Mouse (Mus musculus): ENCODE measurements around the gene Zbtb8a. TPM values are rescaled to one million over a fixed set of nuclear protein-coding genes. Genes with fewer than 3 reads are reported as not detected.

Zbtb8a gene
- polyA plus RNA-seq, 1 experiment, result 20.7 TPM

- Histone ChIP-seq H3K36me3 (ENCODE audit: control insufficient read depth, insufficient read depth, low read length, poor library complexity, severe bottlenecking) (no peaks in the 10 kb centered on the region), H3K9ac (ENCODE audit: low read depth, poor library complexity, severe bottlenecking) (no peak overlapping the region), H3K27me3 (ENCODE audit: control insufficient read depth, insufficient read depth, low read length, poor library complexity, severe bottlenecking) (no peaks in the 10 kb centered on the region), H3K27ac (ENCODE audit: insufficient read depth, low read length) (no peak overlapping the region), H3K9me3 (replicated peaks; ENCODE audit: control insufficient read depth, insufficient read depth, low read length, poor library complexity, severe bottlenecking) (no peaks in the 10 kb centered on the region), H3K4me3 (ENCODE audit: low read depth, low read length) (no peak overlapping the region), H3K4me1 (ENCODE audit: control insufficient read depth, insufficient read depth, low read length) (peaks cover 5% of the 10 kb centered on the region)
- no peak for TF ChIP-seq EP300 (IDR thresholded peaks at IDR 0.05; ENCODE audit: insufficient read depth, low read depth, low read length)
These were observed 10.5 kb upstream of the Zbtb8a start for GRCm38 (mm10) chr4:129388404-129388803.

GRCm38 (mm10) chr4:129386989-129387388, 9.1 kb upstream of the Zbtb8a start:
- Histone ChIP-seq H3K27me3 (ENCODE audit: control insufficient read depth, insufficient read depth, low read length, poor library complexity, severe bottlenecking) (no peaks in the 10 kb centered on the region), H3K9me3 (replicated peaks; ENCODE audit: control insufficient read depth, insufficient read depth, low read length, poor library complexity, severe bottlenecking) (no peaks in the 10 kb centered on the region), H3K4me1 (ENCODE audit: control insufficient read depth, insufficient read depth, low read length) (peaks cover 2% of the 10 kb centered on the region), H3K9ac (ENCODE audit: low read depth, poor library complexity, severe bottlenecking) (no peak overlapping the region), H3K27ac (ENCODE audit: insufficient read depth, low read length) (no peak overlapping the region), H3K36me3 (ENCODE audit: control insufficient read depth, insufficient read depth, low read length, poor library complexity, severe bottlenecking) (no peaks in the 10 kb centered on the region), H3K4me3 (ENCODE audit: low read depth, low read length) (no peak overlapping the region)
- TF ChIP-seq EP300 (IDR thresholded peaks at IDR 0.05; ENCODE audit: insufficient read depth, low read depth, low read length), result no peak
- TF ChIP-seq POLR2A (IDR thresholded peaks at IDR 0.05; ENCODE audit: insufficient read depth, low read length), result no peak
- TF ChIP-seq CTCF (IDR thresholded peaks at IDR 0.05; ENCODE audit: low read depth, low read length), result no peak

GRCm38 (mm10) chr4:129386269-129386946, 8.5 kb upstream of the Zbtb8a start:
- Histone ChIP-seq H3K4me3 (ENCODE audit: low read depth, low read length) (no peak overlapping the region), H3K36me3 (ENCODE audit: control insufficient read depth, insufficient read depth, low read length, poor library complexity, severe bottlenecking) (no peaks in the 10 kb centered on the region), H3K27me3 (ENCODE audit: control insufficient read depth, insufficient read depth, low read length, poor library complexity, severe bottlenecking) (no peaks in the 10 kb centered on the region), H3K9ac (ENCODE audit: low read depth, poor library complexity, severe bottlenecking) (no peak overlapping the region), H3K27ac (ENCODE audit: insufficient read depth, low read length) (no peak overlapping the region), H3K9me3 (replicated peaks; ENCODE audit: control insufficient read depth, insufficient read depth, low read length, poor library complexity, severe bottlenecking) (no peaks in the 10 kb centered on the region), H3K4me1 (ENCODE audit: control insufficient read depth, insufficient read depth, low read length) (peaks cover 2% of the 10 kb centered on the region)
- no peak for TF ChIP-seq EP300 (IDR thresholded peaks at IDR 0.05; ENCODE audit: insufficient read depth, low read depth, low read length)
- no peak for TF ChIP-seq POLR2A (IDR thresholded peaks at IDR 0.05; ENCODE audit: insufficient read depth, low read length)
- TF ChIP-seq CTCF (IDR thresholded peaks at IDR 0.05; ENCODE audit: low read depth, low read length), result no peak

- H3K9me3 ChIP-seq (replicated peaks; ENCODE audit: control insufficient read depth, insufficient read depth, low read length, poor library complexity, severe bottlenecking), result no peaks in the 10 kb centered on the region
- no peaks in the 10 kb centered on the region for H3K27me3 ChIP-seq (ENCODE audit: control insufficient read depth, insufficient read depth, low read length, poor library complexity, severe bottlenecking)
- TF ChIP-seq CTCF (IDR thresholded peaks at IDR 0.05; ENCODE audit: low read depth, low read length) (no peak), POLR2A (IDR thresholded peaks at IDR 0.05; ENCODE audit: insufficient read depth, low read length) (no peak), EP300 (IDR thresholded peaks at IDR 0.05; ENCODE audit: insufficient read depth, low read depth, low read length) (no peak)
- H3K4me1 ChIP-seq (ENCODE audit: control insufficient read depth, insufficient read depth, low read length), result peaks cover 2% of the 10 kb centered on the region
- no peak overlapping the region for H3K9ac ChIP-seq (ENCODE audit: low read depth, poor library complexity, severe bottlenecking)
- no peak overlapping the region for H3K27ac ChIP-seq (ENCODE audit: insufficient read depth, low read length)
- no peaks in the 10 kb centered on the region for H3K36me3 ChIP-seq (ENCODE audit: control insufficient read depth, insufficient read depth, low read length, poor library complexity, severe bottlenecking)
- H3K4me3 ChIP-seq (ENCODE audit: low read depth, low read length), result no peak overlapping the region
These were observed 7.8 kb upstream of the Zbtb8a start for GRCm38 (mm10) chr4:129385685-129386084.

GRCm38 (mm10) chr4:129384440-129384839, 6.5 kb upstream of the Zbtb8a start:
- no peaks in the 10 kb centered on the region for H3K27me3 ChIP-seq (ENCODE audit: control insufficient read depth, insufficient read depth, low read length, poor library complexity, severe bottlenecking)
- no peaks in the 10 kb centered on the region for H3K9me3 ChIP-seq (replicated peaks; ENCODE audit: control insufficient read depth, insufficient read depth, low read length, poor library complexity, severe bottlenecking)
- no peaks in the 10 kb centered on the region for H3K36me3 ChIP-seq (ENCODE audit: control insufficient read depth, insufficient read depth, low read length, poor library complexity, severe bottlenecking)
- peaks cover 5% of the 10 kb centered on the region for H3K4me1 ChIP-seq (ENCODE audit: control insufficient read depth, insufficient read depth, low read length)
- no peak overlapping the region for H3K9ac ChIP-seq (ENCODE audit: low read depth, poor library complexity, severe bottlenecking)
- H3K27ac ChIP-seq (ENCODE audit: insufficient read depth, low read length), result no peak overlapping the region
- no peak for TF ChIP-seq CTCF (IDR thresholded peaks at IDR 0.05; ENCODE audit: low read depth, low read length)
- H3K4me3 ChIP-seq (ENCODE audit: low read depth, low read length), result no peak overlapping the region

GRCm38 (mm10) chr4:129383586-129383985, 5.7 kb upstream of the Zbtb8a start:
- Histone ChIP-seq H3K27me3 (ENCODE audit: control insufficient read depth, insufficient read depth, low read length, poor library complexity, severe bottlenecking) (no peaks in the 10 kb centered on the region), H3K4me3 (ENCODE audit: low read depth, low read length) (no peak overlapping the region), H3K36me3 (ENCODE audit: control insufficient read depth, insufficient read depth, low read length, poor library complexity, severe bottlenecking) (no peaks in the 10 kb centered on the region), H3K4me1 (ENCODE audit: control insufficient read depth, insufficient read depth, low read length) (peaks cover 5% of the 10 kb centered on the region), H3K9me3 (replicated peaks; ENCODE audit: control insufficient read depth, insufficient read depth, low read length, poor library complexity, severe bottlenecking) (no peaks in the 10 kb centered on the region), H3K27ac (ENCODE audit: insufficient read depth, low read length) (no peak overlapping the region), H3K9ac (ENCODE audit: low read depth, poor library complexity, severe bottlenecking) (no peak overlapping the region)
- no peak for TF ChIP-seq POLR2A (IDR thresholded peaks at IDR 0.05; ENCODE audit: insufficient read depth, low read length)
